Mouse (Mus musculus) ES-E14 (cell line): Measurements from ENCODE around the gene Tmem132a.

Source experiments
- CHD2 ChIP-seq: IDR thresholded peaks from 2 replicates; pipeline ENCODE4 v1.6.1; 2014; ENCODE audit warnings: mild to moderate bottlenecking, low read depth, low read length, inconsistent platforms
- HCFC1 ChIP-seq: IDR thresholded peaks from 2 replicates; pipeline ENCODE4 v1.6.1; 2012; ENCODE audit warnings: low read length, inconsistent platforms, borderline replicate concordance; ENCODE audit not compliant: insufficient read depth
- MAFK ChIP-seq: IDR thresholded peaks from 2 replicates; pipeline ENCODE4 v1.6.1; 2014; ENCODE audit warnings: mild to moderate bottlenecking, low read depth, low read length, inconsistent platforms; ENCODE audit not compliant: insufficient read depth
- ZC3H11A ChIP-seq: IDR thresholded peaks from 2 replicates; pipeline ENCODE4 v1.6.1; 2012; ENCODE audit warnings: low read depth, mild to moderate bottlenecking, inconsistent platforms, low read length, borderline replicate concordance
- ZNF384 ChIP-seq: IDR thresholded peaks from 2 replicates; pipeline ENCODE4 v1.6.1; 2012; ENCODE audit warnings: low read depth, low read length, inconsistent platforms

- TF ChIP-seq HCFC1 = no peak
- TF ChIP-seq CHD2 = no peak
- TF ChIP-seq MAFK = no peak
- TF ChIP-seq ZC3H11A = no peak
- no peak for TF ChIP-seq ZNF384
These were observed 44.6 kb upstream of the Tmem132a start for GRCm38 (mm10) chr19:10914291-10914690.
